17 mouse cellular contexts compared by ENCODE assay signal in the genomic region with DNA sequence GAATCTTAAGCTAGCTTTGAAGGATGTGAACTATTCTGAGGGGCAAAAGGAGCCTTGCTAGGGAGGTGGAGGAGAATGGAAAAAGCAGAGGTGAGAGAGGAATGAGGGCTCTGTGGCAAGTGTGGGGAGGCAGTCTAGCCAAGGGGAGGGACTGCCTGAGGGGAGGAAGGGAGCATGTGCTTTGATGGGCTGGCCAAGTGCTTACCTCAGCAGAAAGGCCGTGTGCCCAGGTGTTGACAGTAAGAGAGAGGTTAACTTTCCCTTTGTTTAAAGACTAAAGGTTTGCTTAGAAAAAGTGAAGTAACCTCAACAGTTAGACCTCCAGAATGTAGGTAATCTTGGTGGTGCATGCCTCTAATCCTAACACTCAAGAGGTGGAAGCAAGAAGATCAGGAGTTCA. TPM values are rescaled to one million over a fixed set of nuclear protein-coding genes. Genes with fewer than 3 reads are reported as not detected.
"Had no signal": no experiment of that assay in that cellular context is flagged by ENCODE, and none has a peak within 500 bp of the region (broad histone marks: within the 10 kb centered on the region; RNA-seq: fewer than 3 reads in every experiment).

No protein-coding gene starts in this region.

- H3K4me1 ChIP-seq: liver, embryonic 15.5 days had no signal

- H3K4me3 ChIP-seq: limb, embryonic 13.5 days; liver, embryonic 15.5 days; midbrain, embryonic 10.5 days; midbrain, embryonic 15.5 days; neural tube, embryonic 13.5 days had no signal

- H3K36me3 ChIP-seq: limb, embryonic 13.5 days; liver, embryonic 15.5 days; midbrain, embryonic 10.5 days; midbrain, embryonic 15.5 days; neural tube, embryonic 13.5 days had no signal

- H3K4me2 ChIP-seq: limb, embryonic 13.5 days; liver, embryonic 11.5 days; liver, embryonic 15.5 days; lung, embryonic 14.5 days; midbrain, embryonic 15.5 days; neural tube, embryonic 13.5 days had no signal

- DNase-seq: left cerebral cortex, postnatal 4 days; lung, embryonic 14.5 days; lung, postnatal 14 days; right cerebral cortex, postnatal 4 days; spleen, adult 18-20 months; thymus, adult 18-20 months; thymus, postnatal 25 days had no signal

- H3K27ac ChIP-seq: limb, embryonic 13.5 days; liver, embryonic 15.5 days; midbrain, embryonic 15.5 days; neural tube, embryonic 13.5 days had no signal

- H3K9me3 ChIP-seq: liver, embryonic 15.5 days; midbrain, embryonic 15.5 days had no signal

- H3K9ac ChIP-seq: limb, embryonic 13.5 days; liver, embryonic 15.5 days; lung, embryonic 14.5 days; midbrain, embryonic 15.5 days; neural tube, embryonic 13.5 days had no signal

- H3K27me3 ChIP-seq: limb, embryonic 13.5 days; liver, embryonic 15.5 days; midbrain, embryonic 15.5 days; neural tube, embryonic 13.5 days had no signal

- ATAC-seq: hindbrain, embryonic 16.5 days; inflammation-experienced regulatory T-cells, adult 6 months; intestine, postnatal 0 days; midbrain, embryonic 15.5 days had no signal

RNA-seq across cellular contexts. Expression of gene Onecut1, which starts 59.7 kb away (rescaled TPM):
- polyA plus RNA-seq: inflammation-experienced regulatory T-cells, adult 6 months; lung, embryonic 14.5 days; urinary bladder, adult 2 months had no signal
